Mouse (Mus musculus): ENCODE data around the gene Rab5if. TPM values are rescaled to one million over a fixed set of nuclear protein-coding genes. Genes with fewer than 3 reads are reported as not detected.
A peak's percentile ranks its signal among the peaks of the same experiment; 100 is the strongest.
"Not testable (repeated sequence)": the region's sequence is repeated elsewhere in the genome, so short reads cannot be mapped to it uniquely, and the experiment has no call there.

The Rab5if gene
- total RNA-seq, 2 experiments from 2014 or later, result 75.1 to 77.1 TPM

DNA sequence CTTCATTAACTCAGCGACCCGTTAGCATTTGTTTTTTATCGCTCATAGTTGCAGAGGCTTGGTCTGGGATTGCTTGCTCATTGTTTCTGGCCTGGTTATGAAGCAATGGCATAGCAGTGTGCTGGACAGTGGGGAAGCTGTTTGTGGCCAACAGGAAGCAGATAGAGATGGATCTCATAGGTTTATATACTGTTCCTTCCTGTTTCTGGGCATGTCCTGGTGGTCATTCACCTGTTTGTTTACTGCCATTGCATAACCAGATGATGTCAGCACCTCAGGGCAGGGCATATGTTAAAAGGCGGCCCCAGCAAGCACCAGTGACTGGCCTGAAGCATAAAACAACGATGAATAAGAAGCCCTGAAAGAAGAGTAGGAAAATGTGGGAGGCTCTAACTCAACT, 12.4 kb upstream of the Rab5if start:
- no peak for DNase-seq
- intact Hi-C loops (cut with DNase I; ENCODE audit: low total_unique reads), result loop anchor here (5.0 kb wide), 1 partner anchor 43 kb away; no protein-coding TSS in a partner anchor

DNA sequence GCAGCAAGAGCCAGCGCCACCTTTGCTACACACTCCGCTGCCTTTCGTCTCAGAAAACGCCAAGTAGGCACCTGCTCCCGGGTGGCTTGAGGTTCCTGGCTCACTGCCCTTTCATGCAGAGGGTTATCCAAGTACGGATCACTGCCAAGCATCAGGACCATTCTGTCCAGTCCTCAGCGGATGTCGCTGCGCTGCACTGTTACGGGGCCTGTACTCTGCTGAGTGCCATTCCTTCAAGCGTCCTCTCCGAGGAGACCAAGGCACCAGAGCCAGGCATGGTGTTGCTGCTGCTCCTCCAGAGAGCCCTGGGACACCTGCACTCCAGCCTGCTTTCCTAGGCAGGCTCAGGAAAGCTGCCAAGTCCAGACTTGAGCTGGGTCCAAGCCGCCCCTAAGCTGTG, 9.3 kb upstream of the Rab5if start:
- DNase-seq, result not testable (repeated sequence)
- intact Hi-C loops (cut with DNase I; ENCODE audit: low total_unique reads), result loop anchor here (5.0 kb wide), 1 partner anchor 46 kb away; no protein-coding TSS in a partner anchor

DNA sequence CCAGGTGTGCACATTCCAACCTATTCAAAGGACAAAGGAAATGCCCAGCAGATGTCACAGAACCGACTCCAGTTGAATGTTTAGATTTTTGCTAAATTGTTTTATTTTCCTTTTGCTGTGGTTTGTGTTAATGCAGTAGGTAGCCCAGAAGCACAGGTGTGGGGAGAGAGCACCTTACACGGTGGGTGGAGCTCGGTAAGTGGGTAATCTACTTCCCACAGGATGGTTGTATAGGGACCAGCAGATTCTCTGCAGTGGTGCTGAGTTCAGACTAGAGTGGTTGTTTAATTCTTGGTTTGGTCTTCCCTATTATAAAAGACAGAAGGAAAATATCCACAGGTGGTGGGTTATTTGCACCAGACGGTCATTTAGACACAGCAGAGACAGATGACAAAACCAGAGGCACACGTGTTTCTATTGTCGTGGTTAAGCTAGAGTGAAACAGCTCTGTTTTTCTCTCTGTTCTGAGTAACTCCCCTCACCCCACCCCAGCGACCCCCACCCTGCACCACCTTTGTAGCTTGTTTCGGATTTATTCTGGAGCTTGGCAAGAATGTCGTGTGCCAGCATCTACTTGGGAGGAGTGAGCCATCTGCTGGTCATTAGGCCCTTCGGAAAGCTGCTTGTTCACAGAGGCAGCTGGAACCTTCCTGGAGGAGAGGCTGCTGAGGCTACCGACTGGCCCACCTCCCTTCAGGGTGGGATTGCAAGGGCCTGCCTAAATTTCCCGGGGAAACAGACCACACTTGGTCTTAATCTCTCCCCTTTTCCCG, 8.7 kb upstream of the Rab5if start:
- peak; percentile 17 for DNase-seq
- intact Hi-C loops (cut with DNase I; ENCODE audit: low total_unique reads), result loop anchor here (5.0 kb wide), 1 partner anchor 47 kb away; no protein-coding TSS in a partner anchor

DNA sequence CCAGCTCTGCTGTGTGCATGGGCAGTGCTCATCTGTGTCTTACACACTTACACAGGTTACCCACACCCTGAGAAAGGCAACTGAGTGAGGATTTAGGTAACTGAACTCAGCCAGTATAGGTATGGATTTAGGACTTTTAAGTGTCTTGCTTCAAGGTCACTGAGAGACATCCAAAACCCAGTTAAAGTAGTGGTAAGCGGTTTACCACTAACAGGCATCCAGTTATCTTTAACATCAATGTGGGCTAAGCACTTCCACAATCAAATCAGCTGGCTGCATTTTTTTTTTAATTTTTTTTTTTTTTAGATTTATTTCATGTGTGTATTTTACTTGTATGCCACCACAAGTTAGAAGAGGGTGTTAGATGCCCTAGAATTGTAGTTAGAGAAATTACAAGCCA, 6.6 kb upstream of the Rab5if start:
- intact Hi-C loops (cut with DNase I; ENCODE audit: low total_unique reads), result no loop called here
- no peak for DNase-seq

DNA sequence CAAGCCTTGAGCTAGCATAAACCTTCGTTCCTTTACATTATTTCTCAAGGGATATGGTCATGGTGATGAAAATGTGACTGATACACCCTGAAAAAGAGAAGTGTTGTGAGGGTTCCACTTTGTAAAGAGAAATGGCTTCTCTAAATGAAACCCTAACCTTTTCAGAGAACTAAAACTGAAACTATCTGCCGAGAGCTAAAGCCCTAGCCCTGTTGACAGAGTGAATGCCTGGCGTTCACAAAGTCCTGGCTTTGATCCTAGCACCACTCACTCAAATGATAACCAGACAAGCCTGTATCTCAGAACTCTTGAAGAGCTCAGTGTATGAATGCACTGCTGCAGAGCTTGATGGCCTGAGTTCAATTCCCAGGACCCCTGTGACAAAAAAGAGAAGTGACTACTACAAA, 5.5 kb upstream of the Rab5if start:
- no peak for DNase-seq
- intact Hi-C loops (cut with DNase I; ENCODE audit: low total_unique reads), result no loop called here

DNA sequence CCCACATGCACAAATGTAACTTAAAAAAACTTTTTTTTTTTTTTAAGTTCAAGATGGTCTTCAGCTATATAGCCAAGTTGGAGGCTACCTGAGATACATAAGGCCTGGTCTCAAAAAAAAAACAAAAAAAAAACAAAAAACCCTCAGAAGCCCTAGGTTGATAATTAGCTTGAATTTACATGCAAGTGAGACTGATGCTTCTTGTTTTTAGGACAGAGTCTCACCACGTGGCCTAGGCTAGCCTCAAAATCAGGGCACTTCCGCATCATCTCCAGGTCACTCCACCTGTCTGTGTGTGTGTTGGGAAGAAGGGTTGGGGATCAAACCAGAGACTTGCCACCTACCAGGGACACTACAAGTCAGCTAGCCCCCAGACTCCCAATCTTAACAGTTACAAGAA, 5.1 kb upstream of the Rab5if start, which contains the start of gene 4930518I15Rik:
TSS of gene 4930518I15Rik (minus strand) at position 112 of the 400 bp plus-strand sequence.
- intact Hi-C loops (cut with DNase I; ENCODE audit: low total_unique reads), result no loop called here
- no peak for DNase-seq

DNA sequence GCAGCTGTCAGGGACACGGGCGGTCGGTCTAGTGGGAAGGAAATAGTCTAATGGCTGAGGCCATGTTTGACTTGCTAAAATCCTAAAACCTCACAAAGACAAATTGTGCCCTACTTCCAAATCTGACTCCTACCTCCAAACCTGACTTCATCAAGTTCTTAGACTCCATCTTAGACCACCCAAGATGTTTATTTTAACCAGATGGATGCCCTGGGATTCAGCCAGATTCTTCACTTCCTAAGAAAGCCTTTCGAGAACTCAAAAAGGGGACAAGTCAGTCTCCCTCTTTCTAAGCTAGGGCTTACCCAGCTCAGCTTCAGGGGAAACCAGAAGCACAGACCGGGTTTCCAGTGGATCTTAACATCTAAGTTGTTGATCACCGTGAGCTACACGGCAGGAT, 4.3 kb upstream of the Rab5if start:
- no peak for DNase-seq
- intact Hi-C loops (cut with DNase I; ENCODE audit: low total_unique reads), result no loop called here

DNA sequence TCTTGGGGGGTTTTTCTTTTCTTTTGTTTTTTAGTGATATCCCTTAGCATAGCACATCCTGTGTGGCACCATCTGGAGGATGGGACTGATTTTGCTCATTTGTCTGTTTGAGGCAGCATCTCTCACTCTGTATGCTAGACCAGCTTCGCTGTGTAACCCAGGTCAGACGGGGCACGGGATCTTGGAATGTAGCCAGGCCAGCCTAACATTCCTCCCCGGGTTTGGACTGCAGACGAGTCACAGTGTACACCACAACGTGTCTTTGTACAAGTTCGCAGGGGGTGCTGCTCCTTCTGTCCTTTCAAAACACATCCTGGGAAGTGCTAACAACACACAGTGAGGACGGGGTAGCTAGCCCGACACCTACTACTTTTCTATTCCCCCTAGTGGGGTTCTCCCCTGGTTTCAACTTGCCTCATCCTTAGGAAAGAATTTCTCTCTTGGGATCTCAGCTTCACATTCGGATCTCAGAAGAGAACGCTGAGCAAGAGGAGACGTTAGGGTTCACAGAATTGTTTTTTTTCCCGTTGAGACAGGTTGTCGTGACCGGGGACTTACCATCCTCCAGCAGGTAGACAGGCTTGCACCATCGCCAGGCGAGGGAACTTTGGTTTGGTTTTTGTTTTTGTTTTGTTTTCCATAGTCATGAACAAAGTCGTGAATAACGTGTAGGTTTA, 749 bp upstream of the Rab5if start:
- intact Hi-C loops (cut with DNase I; ENCODE audit: low total_unique reads), result no loop called here
- peak; percentile 18 for DNase-seq

DNA sequence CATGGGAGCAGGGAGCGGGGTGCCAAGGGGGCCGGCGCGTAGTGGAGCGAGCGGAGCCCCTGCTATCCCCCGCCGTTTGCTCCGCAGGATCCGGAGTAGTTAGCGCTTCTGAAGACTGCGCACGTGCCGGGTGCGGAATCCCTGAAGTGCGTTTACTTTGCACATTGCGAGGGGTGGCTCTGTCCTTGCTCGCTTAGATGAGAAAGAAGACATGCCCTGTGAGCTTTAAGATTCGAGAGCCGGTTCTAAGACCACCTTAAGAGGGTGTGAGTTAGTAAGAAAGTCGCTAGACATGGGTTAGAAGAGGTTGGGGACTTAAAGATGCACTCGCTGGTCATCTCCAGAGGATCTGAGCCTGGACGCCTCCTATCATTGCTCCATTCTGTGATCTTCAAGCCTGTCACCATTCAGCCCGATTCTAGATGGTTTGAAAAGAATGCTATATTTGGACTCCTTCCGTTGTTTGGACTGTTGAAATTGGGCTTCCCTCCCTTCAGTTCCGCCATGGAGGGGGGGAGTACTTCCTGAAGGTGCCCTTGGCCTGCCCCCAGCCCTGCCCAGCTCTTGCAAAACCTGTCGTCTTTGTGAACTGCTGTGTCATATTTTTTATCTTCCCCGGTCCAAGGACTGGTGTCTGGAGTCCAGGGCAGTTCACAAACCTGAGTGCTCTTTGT, 696 bp downstream of the Rab5if start:
- DNase-seq, result no peak
- intact Hi-C loops (cut with DNase I; ENCODE audit: low total_unique reads), result no loop called here

DNA sequence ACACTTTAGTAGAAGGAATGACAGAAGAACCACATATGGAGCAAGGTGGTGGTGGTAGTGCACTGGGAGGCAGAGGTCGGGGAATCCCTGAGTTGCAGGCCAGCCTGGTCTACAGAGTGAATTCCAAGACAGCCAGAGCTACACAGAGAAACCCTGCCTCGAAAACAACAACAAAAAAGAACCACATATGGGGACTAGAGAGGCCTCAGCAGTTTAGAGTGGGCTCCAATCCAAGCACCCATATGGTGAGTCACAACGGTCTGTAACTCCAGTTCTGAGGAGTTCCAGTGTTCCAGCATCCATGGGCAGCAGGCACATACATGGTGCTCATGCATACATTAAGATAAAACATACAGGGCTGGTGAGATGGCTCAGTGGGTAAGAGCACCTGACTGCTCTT, 1.6 kb downstream of the Rab5if start:
- intact Hi-C loops (cut with DNase I; ENCODE audit: low total_unique reads), result no loop called here
- DNase-seq, result no peak

DNA sequence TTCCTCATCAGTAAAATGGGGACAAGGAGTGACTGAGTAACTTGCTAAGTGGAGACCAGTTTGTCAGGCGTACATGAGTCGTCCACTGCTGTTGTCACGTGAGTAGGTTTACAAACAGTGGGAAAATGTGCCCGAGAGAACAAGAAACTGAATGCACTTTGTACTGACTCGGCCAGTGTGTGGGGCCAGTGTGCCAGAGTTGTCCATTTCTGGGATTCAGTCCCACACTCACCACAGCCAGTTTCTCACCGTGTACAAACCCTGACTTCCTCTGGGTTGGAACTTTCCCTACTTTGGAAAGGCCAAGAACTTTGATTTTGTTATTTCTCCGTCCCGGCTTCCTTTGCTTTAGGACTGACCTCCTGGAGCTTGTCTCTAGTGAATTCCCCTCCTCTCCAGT, 6.1 kb downstream of the Rab5if start:
- intact Hi-C loops (cut with DNase I; ENCODE audit: low total_unique reads), result no loop called here
- no peak for DNase-seq

DNA sequence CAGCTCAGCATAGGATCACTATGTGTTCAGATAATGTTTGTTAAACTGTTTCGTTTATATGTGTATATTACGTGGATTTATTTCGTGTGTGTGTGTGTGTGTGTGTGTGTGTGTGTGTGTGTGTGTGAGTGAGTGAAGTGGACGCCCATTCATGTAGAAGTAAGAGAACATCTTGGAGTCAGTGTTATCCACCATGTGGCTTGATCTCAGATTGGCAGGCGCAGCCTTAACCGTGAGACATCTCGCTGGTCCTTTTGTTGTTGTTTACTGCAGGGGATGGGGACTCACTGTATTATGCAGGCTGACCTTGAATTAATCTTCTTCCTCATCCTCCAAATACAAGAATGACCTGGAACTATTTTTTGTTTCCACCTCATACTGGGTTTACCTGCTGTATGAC, 6.6 kb downstream of the Rab5if start:
- intact Hi-C loops (cut with DNase I; ENCODE audit: low total_unique reads), result no loop called here

DNA sequence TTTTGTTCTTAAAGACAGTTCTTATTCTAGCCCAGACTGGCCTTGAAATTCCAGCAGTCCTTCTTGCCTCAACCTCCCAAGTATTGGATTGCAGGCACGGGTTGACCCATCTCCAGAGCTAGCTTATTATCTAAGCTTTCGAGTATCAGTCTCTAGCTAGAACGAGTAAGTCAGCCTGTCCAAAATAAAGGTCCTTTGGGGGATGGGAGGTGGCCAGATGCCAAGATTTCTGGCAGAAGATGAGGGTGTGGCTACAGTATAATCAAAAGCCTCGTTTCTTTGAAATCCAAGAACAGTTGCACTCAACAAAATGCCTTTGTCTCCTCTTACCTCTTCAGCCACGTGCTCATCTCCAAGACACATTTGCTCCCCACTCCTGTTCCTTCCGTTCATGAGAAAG, 7.6 kb downstream of the Rab5if start:
- DNase-seq, result peak; percentile 32
- intact Hi-C loops (cut with DNase I; ENCODE audit: low total_unique reads), result loop anchor here (10.0 kb wide), 1 partner anchor 224 kb away; no protein-coding TSS in a partner anchor

More for the DNA sequence above, 6.6 kb downstream of the Rab5if start:
- no peak for DNase-seq

DNA sequence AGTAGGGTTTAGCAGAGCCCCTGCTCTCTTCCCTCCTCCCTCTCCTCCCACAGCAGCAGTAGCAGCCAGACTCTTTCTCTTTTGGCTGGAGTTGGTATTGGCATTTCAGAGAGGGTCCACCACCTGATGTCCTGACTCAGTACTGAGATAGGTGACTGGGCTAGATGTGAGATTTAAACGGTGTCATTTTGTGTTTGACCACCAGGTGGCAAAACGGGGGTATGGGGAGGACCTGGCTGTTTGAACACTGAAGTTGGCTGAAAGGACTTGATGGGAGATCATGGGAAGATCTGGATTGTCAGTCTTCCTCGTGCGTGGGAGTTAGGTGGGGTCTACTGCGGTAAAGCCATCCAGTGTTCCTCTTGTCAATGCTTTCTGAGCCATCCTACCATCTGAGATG, 10.7 kb downstream of the Rab5if start:
- intact Hi-C loops (cut with DNase I; ENCODE audit: low total_unique reads), result loop anchor here (10.0 kb wide), 1 partner anchor 221 kb away; no protein-coding TSS in a partner anchor
- DNase-seq, result peak; percentile 38

DNA sequence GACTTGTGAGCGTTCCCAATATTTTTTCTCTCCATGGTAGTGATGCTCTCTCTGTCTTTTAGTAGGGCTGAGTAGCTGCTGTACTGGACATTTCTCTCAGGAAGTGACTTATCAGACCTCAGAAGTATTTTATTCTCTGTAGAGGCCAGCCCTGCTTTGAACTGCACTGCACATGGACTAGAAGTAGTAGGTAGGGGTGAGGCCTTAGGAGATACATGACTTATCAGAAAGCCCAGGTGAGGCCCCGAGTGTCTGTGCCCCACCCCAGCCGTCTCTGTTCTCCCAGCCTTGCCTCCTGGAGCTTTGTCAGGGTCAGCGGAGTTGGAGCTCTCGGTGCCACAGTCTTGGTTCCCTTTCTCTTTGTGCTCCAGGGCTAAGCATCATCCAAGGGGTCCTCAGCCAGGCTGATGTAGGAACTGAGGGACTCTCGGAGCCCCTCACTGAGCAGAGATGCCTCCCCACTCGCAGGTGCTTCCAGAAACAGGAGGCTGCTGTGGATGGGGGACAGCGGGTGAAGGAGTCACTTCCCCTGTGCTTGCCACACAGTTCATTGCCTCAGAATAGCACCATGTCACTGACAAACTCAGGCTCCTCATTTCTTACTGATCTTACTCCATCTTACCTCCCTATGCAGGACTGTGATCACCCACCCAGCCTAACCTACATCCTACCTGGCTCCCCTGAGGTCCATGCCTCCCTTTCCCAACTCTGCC, 11.3 kb downstream of the Rab5if start:
- DNase-seq, result no peak
- intact Hi-C loops (cut with DNase I; ENCODE audit: low total_unique reads), result loop anchor here (10.0 kb wide), 1 partner anchor 221 kb away; no protein-coding TSS in a partner anchor

DNA sequence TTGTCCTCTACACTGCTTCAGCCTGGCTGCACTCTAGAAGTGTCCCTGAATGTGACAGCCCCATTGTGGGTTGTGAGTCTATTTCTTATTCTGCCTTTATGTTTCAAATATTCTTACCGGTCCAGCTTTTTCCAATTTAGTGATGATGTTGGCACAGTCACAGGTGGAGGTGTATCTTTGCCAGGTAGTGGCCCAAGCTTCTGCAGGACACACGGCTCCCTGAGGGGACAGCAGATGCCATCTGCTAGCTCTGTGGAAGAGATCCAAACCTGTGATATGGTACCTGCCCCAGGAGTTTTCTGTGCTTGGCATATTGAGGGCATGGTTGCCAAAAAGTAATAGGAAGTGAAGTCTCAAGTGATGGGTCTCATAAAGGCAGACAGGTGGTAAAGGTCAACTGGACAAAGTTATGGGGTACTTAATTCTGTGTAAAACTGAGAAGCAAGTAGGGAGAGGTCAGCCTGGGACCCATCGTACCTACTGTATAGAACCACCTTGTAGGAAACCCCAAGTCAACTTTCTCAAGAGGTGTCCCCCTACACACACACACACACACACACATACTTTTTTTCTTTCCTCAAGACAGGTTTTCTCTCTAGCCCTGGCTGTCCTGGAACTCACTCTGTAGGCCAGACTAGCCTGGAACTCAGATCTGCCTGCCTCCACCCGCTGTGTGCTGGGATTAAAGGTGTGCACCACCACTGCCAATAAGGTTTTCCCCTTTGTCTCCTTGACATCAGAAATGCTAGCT, 12.0 kb downstream of the Rab5if start:
- no peak for DNase-seq
- intact Hi-C loops (cut with DNase I; ENCODE audit: low total_unique reads), result loop anchor here (10.0 kb wide), 1 partner anchor 220 kb away; no protein-coding TSS in a partner anchor

DNA sequence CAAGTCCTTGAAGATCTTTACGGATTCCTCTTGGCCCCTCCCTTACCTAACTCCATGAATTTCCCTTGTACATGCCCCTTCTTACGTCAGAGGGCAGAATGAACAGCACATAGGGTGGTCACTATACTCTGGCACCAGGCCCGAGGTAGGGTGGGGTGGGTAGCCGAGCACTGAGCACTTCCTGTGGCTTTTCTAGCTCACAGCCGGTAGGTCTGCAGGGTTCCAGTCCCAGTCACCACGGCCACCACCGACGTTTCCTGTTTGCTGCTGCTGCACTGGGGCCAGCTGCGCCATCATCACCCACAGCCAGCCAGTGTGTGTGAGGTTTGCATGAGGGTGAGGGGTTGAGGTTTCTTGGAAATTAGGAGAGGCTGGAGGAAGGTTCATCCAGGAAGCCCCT, 14.8 kb downstream of the Rab5if start:
- DNase-seq, result no peak
- intact Hi-C loops (cut with DNase I; ENCODE audit: low total_unique reads), result loop anchor here (10.0 kb wide), 1 partner anchor 217 kb away; no protein-coding TSS in a partner anchor

DNA sequence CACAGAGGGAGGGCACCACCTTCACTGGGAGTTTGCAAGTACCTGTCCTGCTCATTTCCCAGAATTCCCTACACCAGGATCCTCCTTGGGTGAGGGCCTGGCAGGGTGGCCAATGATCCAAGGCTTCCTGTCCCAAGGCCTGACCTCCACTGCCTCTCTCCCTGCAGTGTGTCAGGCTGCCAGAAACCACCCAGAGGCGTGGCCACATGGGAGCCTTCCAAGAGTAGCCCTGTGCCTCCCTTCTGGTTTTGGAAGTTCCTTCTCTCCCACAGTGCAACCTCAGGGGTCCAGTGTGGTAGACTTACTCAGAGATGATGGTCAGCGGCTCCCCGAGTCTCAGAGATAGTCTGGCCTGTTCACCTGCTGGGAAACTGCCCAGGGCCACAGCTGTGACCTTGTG, 16.6 kb downstream of the Rab5if start:
- peak; percentile 23 for DNase-seq
- intact Hi-C loops (cut with DNase I; ENCODE audit: low total_unique reads), result loop anchor here (10.0 kb wide), 1 partner anchor 215 kb away; no protein-coding TSS in a partner anchor
